Mouse (Mus musculus): ENCODE data around the gene Zkscan5. TPM values are rescaled to one million over a fixed set of nuclear protein-coding genes. Genes with fewer than 3 reads are reported as not detected.

Gene Zkscan5
- polyA plus RNA-seq, 1 experiment from 2014 or later = 15.3 TPM

Other genes starting within 250 kb of the Zkscan5 start
- 25.3 and 25.8 TPM in 2 replicates for gene Smurf1, start 238.7 kb upstream of the Zkscan5 start, polyA plus RNA-seq (2015; fragmentation: Nextera tagmentation; extraction: Ambion mirVana)
- gene Gm4871, start 171.8 kb upstream of the Zkscan5 start, polyA plus RNA-seq (2015; fragmentation: Nextera tagmentation; extraction: Ambion mirVana) = not detected in 2 replicates
- gene 1700018F24Rik, start 161.6 kb upstream of the Zkscan5 start, polyA plus RNA-seq (2015; fragmentation: Nextera tagmentation; extraction: Ambion mirVana) = not detected in 2 replicates
- 228 and 239 TPM in 2 replicates for gene Arpc1a, start 120.7 kb upstream of the Zkscan5 start, polyA plus RNA-seq (2015; fragmentation: Nextera tagmentation; extraction: Ambion mirVana)
- not detected in 2 replicates for gene Kpna7, start 120.5 kb upstream of the Zkscan5 start, polyA plus RNA-seq (2015; fragmentation: Nextera tagmentation; extraction: Ambion mirVana)
- 95.1 and 106 TPM in 2 replicates for gene Arpc1b, start 90.3 kb upstream of the Zkscan5 start, polyA plus RNA-seq (2015; fragmentation: Nextera tagmentation; extraction: Ambion mirVana)
- gene Pdap1, start 64.3 kb upstream of the Zkscan5 start, polyA plus RNA-seq (2015; fragmentation: Nextera tagmentation; extraction: Ambion mirVana) = 108 and 123 TPM in 2 replicates
- 206 and 223 TPM in 2 replicates for gene Bud31, start 64.2 kb upstream of the Zkscan5 start, polyA plus RNA-seq (2015; fragmentation: Nextera tagmentation; extraction: Ambion mirVana)
- 18.8 and 20.9 TPM in 2 replicates for gene Ptcd1, start 37.5 kb upstream of the Zkscan5 start, polyA plus RNA-seq (2015; fragmentation: Nextera tagmentation; extraction: Ambion mirVana)
- 47.7 and 48.9 TPM in 2 replicates for gene Cpsf4, start 37.3 kb upstream of the Zkscan5 start, polyA plus RNA-seq (2015; fragmentation: Nextera tagmentation; extraction: Ambion mirVana)
- 763 and 785 TPM in 2 replicates for gene Atp5j2, start 12.5 kb upstream of the Zkscan5 start, polyA plus RNA-seq (2015; fragmentation: Nextera tagmentation; extraction: Ambion mirVana)
- gene Zkscan14, start 2.7 kb upstream of the Zkscan5 start, polyA plus RNA-seq (2015; fragmentation: Nextera tagmentation; extraction: Ambion mirVana) = 13.6 and 14.6 TPM in 2 replicates
- 35.3 and 41.2 TPM in 2 replicates for gene Zfp655, start 27.2 kb downstream of the Zkscan5 start, polyA plus RNA-seq (2015; fragmentation: Nextera tagmentation; extraction: Ambion mirVana)
- 0.49 and 0.91 TPM in 2 replicates for gene Zscan25, start 75.9 kb downstream of the Zkscan5 start, polyA plus RNA-seq (2015; fragmentation: Nextera tagmentation; extraction: Ambion mirVana)
- gene Cyp3a57, start 140.7 kb downstream of the Zkscan5 start, polyA plus RNA-seq (2015; fragmentation: Nextera tagmentation; extraction: Ambion mirVana) = not detected in 2 replicates

All from neural tube, embryonic 13.5 days (tissue).